Mouse (Mus musculus) neural tube, embryonic 14.5 days (tissue): ENCODE data around the gene Farsa. TPM values are rescaled to one million over a fixed set of nuclear protein-coding genes. Genes with fewer than 3 reads are reported as not detected.
"Not testable (repeated sequence)": the region's sequence is repeated elsewhere in the genome, so short reads cannot be mapped to it uniquely, and the experiment has no call there.

Experiments used
- ATAC-seq: fragments of 200-750 bp; cut with Nextera tagmentation; 2 replicates; pipeline ENCODE4 v1.8.0; 2017; ENCODE audit warnings: low read depth, mild to moderate bottlenecking, moderate TSS enrichment, moderate library complexity
- H3K27ac ChIP-seq: fragments of 300-500 bp; sonication (generic); 2 replicates; pipeline ENCODE4 v1.5.1; 2014; ENCODE audit warnings: low read depth, mild to moderate bottlenecking, control low read depth, low read length, moderate library complexity, mixed read lengths
- H3K27me3 ChIP-seq: fragments of 300-500 bp; sonication (generic); 2 replicates; pipeline ENCODE4 v1.6.1; 2014; ENCODE audit warnings: low read length; ENCODE audit not compliant: control insufficient read depth, insufficient read depth
- H3K36me3 ChIP-seq: fragments of 300-500 bp; sonication (generic); 2 replicates; pipeline ENCODE4 v1.6.1; 2014; ENCODE audit warnings: low read length, mixed read lengths; ENCODE audit not compliant: control insufficient read depth, insufficient read depth
- H3K4me1 ChIP-seq: fragments of 300-500 bp; sonication (generic); 2 replicates; pipeline ENCODE4 v1.6.1; 2014; ENCODE audit warnings: low read length; ENCODE audit not compliant: control insufficient read depth, insufficient read depth
- H3K4me2 ChIP-seq: fragments of 300-500 bp; sonication (generic); 2 replicates; pipeline ENCODE4 v1.6.1; 2014; ENCODE audit warnings: mild to moderate bottlenecking, low read depth, low read length, control low read depth
- H3K4me3 ChIP-seq: fragments of 300-500 bp; sonication (generic); 2 replicates; pipeline ENCODE4 v1.5.1; 2014; ENCODE audit warnings: low read depth, low read length, control low read depth, mixed read lengths
- H3K9ac ChIP-seq: fragments of 300-500 bp; sonication (generic); replicated peaks from 2 replicates; pipeline ENCODE4 v1.6.1; 2014; ENCODE audit warnings: low read depth, mild to moderate bottlenecking, control low read depth, low read length, mixed read lengths
- H3K9me3 ChIP-seq: fragments of 300-500 bp; sonication (generic); 2 replicates; pipeline ENCODE4 v1.6.1; 2016; ENCODE audit warnings: low read length; ENCODE audit not compliant: control insufficient read depth
- WGBS: fragments of 180-500 bp; shearing (Covaris S2); extraction: QIAGEN DNeasy Blood & Tissue Kit; methylation state at CpG from one replicate; pipeline ENCODE4 v1.1.7; 2014; 5-methylcytosine and 5-hydroxymethylcytosine counted together
- polyA plus RNA-seq: library from polyadenylated mRNA; unstranded; fragments of >200 nt; fragmentation: Nextera tagmentation; extraction: Ambion mirVana; gene quantifications from 2 replicates; pipeline ENCODE4 v1.2.1, GENCODE M21; 2014

Gene Farsa
- polyA plus RNA-seq, 1 experiment from 2014 or later, result 98.2 TPM

GRCm38 (mm10) chr8:84814555-84815441 lies 42.0 kb upstream of the Farsa start:
- H3K9ac ChIP-seq, result 0 out of 2 replicates have a peak overlapping the region, but pooled peaks have one; percentile 16
- H3K4me2 ChIP-seq, result no peak overlapping the region

GRCm38 (mm10) chr8:84815547-84815946 lies 41.2 kb upstream of the Farsa start:
- peaks cover 15% of the 10 kb centered on the region for H3K4me1 ChIP-seq
- 0 out of 2 replicates have a peak overlapping the region, but pooled peaks have one; percentile 11 for H3K9ac ChIP-seq
- H3K27me3 ChIP-seq, result no peaks in the 10 kb centered on the region; the same call in 1 of the 2 replicates
- 9% methylated on average over 9 of the region's 9 CpGs for WGBS
- no peaks in the 10 kb centered on the region for H3K9me3 ChIP-seq
- H3K27ac ChIP-seq, result peak overlapping the region; percentile 71
- no peak overlapping the region for H3K4me3 ChIP-seq
- no peaks in the 10 kb centered on the region for H3K36me3 ChIP-seq
- ATAC-seq, result peak; percentile 45
- H3K4me2 ChIP-seq, result no peak overlapping the region

More at GRCm38 (mm10) chr8:84814555-84815441, 42.0 kb upstream of the Farsa start:
- no peaks in the 10 kb centered on the region; the same call in 1 of the 2 replicates for H3K27me3 ChIP-seq
- H3K4me1 ChIP-seq, result peaks cover 15% of the 10 kb centered on the region
- H3K9me3 ChIP-seq, result no peaks in the 10 kb centered on the region
- no peak overlapping the region for H3K4me3 ChIP-seq
- no peaks in the 10 kb centered on the region for H3K36me3 ChIP-seq
- H3K27ac ChIP-seq, result peak overlapping the region; percentile 71
- peak; percentile 35 for ATAC-seq
- WGBS, result 31% methylated on average over 17 of the region's 19 CpGs

GRCm38 (mm10) chr8:84816117-84816516 lies 40.7 kb upstream of the Farsa start:
- Histone ChIP-seq H3K9me3 (no peaks in the 10 kb centered on the region), H3K4me2 (no peak overlapping the region), H3K27me3 (no peaks in the 10 kb centered on the region; the same call in 1 of the 2 replicates), H3K4me3 (no peak overlapping the region), H3K4me1 (peaks cover 15% of the 10 kb centered on the region), H3K36me3 (no peaks in the 10 kb centered on the region), H3K9ac (no peak overlapping the region), H3K27ac (no peak overlapping the region; the same call in 1 of the 2 replicates)
- no peak for ATAC-seq
- 79% methylated on average over 17 of the region's 17 CpGs for WGBS

DNA sequence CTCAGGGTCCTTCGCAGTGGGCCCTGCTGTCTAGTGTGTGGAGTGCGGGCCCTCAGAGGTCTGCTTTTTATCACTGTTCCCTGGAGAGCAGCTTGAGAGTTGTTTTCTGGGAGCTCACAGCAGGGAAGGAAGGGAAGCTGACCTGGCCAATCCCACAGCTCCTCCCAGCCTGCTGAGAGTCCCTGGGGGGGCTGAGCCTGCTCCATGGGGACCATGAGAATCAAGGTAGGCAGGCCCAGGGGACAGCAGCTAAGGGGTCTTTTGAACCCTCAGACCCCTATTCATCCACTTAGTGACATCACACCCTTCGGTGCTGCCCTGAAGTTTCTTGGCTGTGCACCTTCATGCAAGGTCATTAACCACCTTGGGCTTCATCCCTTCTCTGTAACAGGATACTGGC lies 34.1 kb upstream of the Farsa start, which contains the start of gene Dand5:
Gene Dand5, minus strand, starts transcription at position 101 of the 400 bp plus-strand sequence.
- no peak for ATAC-seq

DNA sequence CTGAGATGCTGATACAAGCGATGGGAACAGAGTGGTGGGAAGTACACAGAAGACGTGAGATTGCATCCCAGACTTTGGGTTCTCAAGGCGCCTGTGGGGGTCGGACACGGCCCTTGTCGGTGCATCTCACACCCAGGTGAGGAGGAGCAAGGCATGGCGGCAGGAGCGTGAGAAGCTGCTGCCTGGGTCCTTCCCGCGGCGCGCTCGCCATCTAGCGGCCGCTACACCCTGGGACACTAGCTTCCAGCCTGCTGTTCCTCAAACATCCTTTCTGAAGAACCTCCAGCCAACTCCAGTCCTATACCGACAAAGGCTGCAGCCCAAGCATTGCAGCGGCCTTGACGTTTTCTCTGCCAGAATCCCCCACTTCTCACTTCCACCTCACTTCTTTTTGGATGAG lies 33.1 kb upstream of the Farsa start:
- H3K9ac ChIP-seq, result 0 out of 2 replicates have a peak overlapping the region, but pooled peaks have one; percentile 2
- peak overlapping the region; percentile 47 for H3K4me2 ChIP-seq
- no peak overlapping the region for H3K27ac ChIP-seq
- H3K4me1 ChIP-seq, result no peaks in the 10 kb centered on the region
- H3K36me3 ChIP-seq, result no peaks in the 10 kb centered on the region
- peak overlapping the region; percentile 11 for H3K4me3 ChIP-seq
- no peaks in the 10 kb centered on the region for H3K27me3 ChIP-seq
- peak; percentile 91 for ATAC-seq
- WGBS, result 2% methylated on average over 18 of the region's 18 CpGs
- H3K9me3 ChIP-seq, result no peaks in the 10 kb centered on the region

More for the DNA sequence above, 34.1 kb upstream of the Farsa start, which contains the start of gene Dand5:
- Histone ChIP-seq H3K4me3 (peak within 1 kb of the TSS; percentile 11), H3K4me2 (peak within 1 kb of the TSS; percentile 47), H3K36me3 (no peaks in the 10 kb centered on the region), H3K27ac (no peak within 1 kb of the TSS), H3K9ac (0 out of 2 replicates have a peak within 1 kb of the TSS, but pooled peaks have one; percentile 2), H3K4me1 (no peaks in the 10 kb centered on the region), H3K27me3 (no peaks in the 10 kb centered on the region), H3K9me3 (no peaks in the 10 kb centered on the region)
- 27% methylated on average over 3 of the region's 3 CpGs for WGBS

GRCm38 (mm10) chr8:84825636-84826035 lies 31.2 kb upstream of the Farsa start:
- Histone ChIP-seq H3K27ac (no peak overlapping the region), H3K36me3 (no peaks in the 10 kb centered on the region), H3K4me3 (no peak overlapping the region), H3K27me3 (no peaks in the 10 kb centered on the region), H3K9me3 (no peaks in the 10 kb centered on the region), H3K4me1 (no peaks in the 10 kb centered on the region), H3K9ac (no peak overlapping the region), H3K4me2 (no peak overlapping the region)
- no peak for ATAC-seq
- WGBS, result 80% methylated on average over 4 of the region's 4 CpGs

- not testable (repeated sequence) for H3K36me3 ChIP-seq, H3K4me3 ChIP-seq, ATAC-seq, H3K27me3 ChIP-seq, H3K4me1 ChIP-seq, H3K27ac ChIP-seq, H3K9ac ChIP-seq, H3K4me2 ChIP-seq, H3K9me3 ChIP-seq
- WGBS, result 92% methylated on average over 2 of the region's 2 CpGs
Observed at GRCm38 (mm10) chr8:84826518-84826917, 30.3 kb upstream of the Farsa start.

DNA sequence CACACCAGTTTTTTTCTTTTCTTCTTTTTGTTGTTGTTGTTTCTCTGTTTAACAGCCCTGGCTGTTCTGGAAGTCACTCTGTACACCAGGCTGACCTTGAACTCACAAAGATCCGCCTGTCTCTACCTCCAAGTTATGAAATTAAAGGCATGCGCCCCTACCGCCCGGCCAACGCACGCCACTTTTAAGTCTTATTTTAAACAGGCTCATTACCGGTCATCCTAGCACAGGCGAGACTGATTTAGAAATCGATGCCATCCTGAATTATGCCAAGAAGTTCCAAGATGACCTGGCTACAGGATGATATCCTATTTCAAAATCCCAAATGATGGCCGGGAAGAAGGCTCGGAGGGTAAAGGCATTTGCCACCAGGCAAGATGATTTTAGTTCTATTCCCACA lies 25.3 kb upstream of the Farsa start, which contains the start of gene Gadd45gip1:
Gene Gadd45gip1, plus strand, starts transcription at position 33 of the 400 bp plus-strand sequence.
- Histone ChIP-seq H3K4me1 (peaks cover 13% of the 10 kb centered on the region), H3K9me3 (no peaks in the 10 kb centered on the region), H3K4me3 (peak within 1 kb of the TSS; percentile 77), H3K9ac (peak within 1 kb of the TSS; percentile 85), H3K27me3 (no peaks in the 10 kb centered on the region), H3K36me3 (peaks cover 24% of the 10 kb centered on the region), H3K4me2 (peak within 1 kb of the TSS; percentile 51), H3K27ac (peak within 1 kb of the TSS; percentile 90)
- WGBS, result 88% methylated on average over 11 of the region's 11 CpGs
- ATAC-seq, result no peak
